Mouse (Mus musculus) erythroblast, embryonic 14.5 days (primary cell): ENCODE measurements around the gene B9d1. TPM values are rescaled to one million over a fixed set of nuclear protein-coding genes. Genes with fewer than 3 reads are reported as not detected.

Experiments
- H3K27me3 ChIP-seq: 2 replicates; pipeline ENCODE4 v1.6.1; 2012; ENCODE audit warnings: inconsistent platforms; ENCODE audit not compliant: control insufficient read depth
- H3K36me3 ChIP-seq: 2 replicates; pipeline ENCODE4 v1.6.1; 2012; ENCODE audit warnings: mild to moderate bottlenecking, inconsistent platforms; ENCODE audit not compliant: control insufficient read depth
- H3K4me1 ChIP-seq: 2 replicates; pipeline ENCODE4 v1.6.1; 2012; ENCODE audit warnings: inconsistent platforms; ENCODE audit not compliant: control insufficient read depth
- H3K4me3 ChIP-seq: replicated peaks from 2 replicates; pipeline ENCODE3; 2012; ENCODE audit warnings: moderate library complexity, mild to moderate bottlenecking, inconsistent platforms
- H3K9me3 ChIP-seq: 2 replicates; pipeline ENCODE4 v1.6.1; 2012; ENCODE audit warnings: low read length, inconsistent platforms, mixed read lengths; ENCODE audit not compliant: control insufficient read depth
- GATA1 ChIP-seq: IDR thresholded peaks from 2 replicates; pipeline ENCODE4 v1.6.1; 2012; ENCODE audit warnings: low read length, inconsistent platforms, mixed read lengths
- TAL1 ChIP-seq: IDR thresholded peaks from 3 replicates; pipeline ENCODE4 v1.6.1; 2012; ENCODE audit warnings: low read length, inconsistent platforms, mixed read lengths
- polyA plus RNA-seq: library from polyadenylated mRNA; stranded (reverse); fragments of >175 nt; gene quantifications from 2 replicates; pipeline ENCODE4 v1.2.3, GENCODE M21; 2012

B9d1 gene
- polyA plus RNA-seq, 1 experiment: 0.48 TPM

GRCm38 (mm10) chr11:61532820-61533219 lies 27.9 kb downstream of the B9d1 start:
- no peaks in the 10 kb centered on the region for H3K27me3 ChIP-seq
- no peaks in the 10 kb centered on the region for H3K9me3 ChIP-seq

GRCm38 (mm10) chr11:61533571-61533970 lies 28.6 kb downstream of the B9d1 start:
- Histone ChIP-seq H3K36me3 (no peaks in the 10 kb centered on the region; the same call in 1 of the 2 replicates), H3K9me3 (no peaks in the 10 kb centered on the region), H3K4me1 (no peaks in the 10 kb centered on the region), H3K27me3 (no peaks in the 10 kb centered on the region), H3K4me3 (no peak overlapping the region)
- TF ChIP-seq GATA1 (no peak), TAL1 (no peak)

More at GRCm38 (mm10) chr11:61532820-61533219, 27.9 kb downstream of the B9d1 start:
- Histone ChIP-seq H3K4me1 (no peaks in the 10 kb centered on the region), H3K4me3 (no peak overlapping the region), H3K36me3 (no peaks in the 10 kb centered on the region; the same call in 1 of the 2 replicates)
- TF ChIP-seq TAL1: no peak
- TF ChIP-seq GATA1: no peak

- TF ChIP-seq GATA1 (no peak), TAL1 (no peak)
- Histone ChIP-seq H3K4me3 (no peak overlapping the region), H3K36me3 (no peaks in the 10 kb centered on the region), H3K4me1 (no peaks in the 10 kb centered on the region), H3K27me3 (no peaks in the 10 kb centered on the region), H3K9me3 (no peaks in the 10 kb centered on the region)
Measured at GRCm38 (mm10) chr11:61535530-61535929, 30.6 kb downstream of the B9d1 start.

GRCm38 (mm10) chr11:61536952-61537351 lies 32.0 kb downstream of the B9d1 start:
- Histone ChIP-seq H3K4me3 (no peak overlapping the region), H3K4me1 (no peaks in the 10 kb centered on the region), H3K9me3 (no peaks in the 10 kb centered on the region), H3K27me3 (no peaks in the 10 kb centered on the region), H3K36me3 (no peaks in the 10 kb centered on the region)
- TF ChIP-seq TAL1: no peak
- no peak for TF ChIP-seq GATA1

GRCm38 (mm10) chr11:61537362-61537761 lies 32.4 kb downstream of the B9d1 start:
- Histone ChIP-seq H3K9me3 (no peaks in the 10 kb centered on the region), H3K4me3 (no peak overlapping the region), H3K27me3 (no peaks in the 10 kb centered on the region), H3K4me1 (no peaks in the 10 kb centered on the region), H3K36me3 (no peaks in the 10 kb centered on the region)
- TF ChIP-seq TAL1 (no peak), GATA1 (no peak)

GRCm38 (mm10) chr11:61540642-61541041 lies 35.7 kb downstream of the B9d1 start:
- peaks cover 2% of the 10 kb centered on the region; the same call in 1 of the 2 replicates for H3K36me3 ChIP-seq
- H3K27me3 ChIP-seq: no peaks in the 10 kb centered on the region
- no peaks in the 10 kb centered on the region for H3K9me3 ChIP-seq
- no peak overlapping the region for H3K4me3 ChIP-seq
- TF ChIP-seq TAL1 (no peak), GATA1 (no peak)
- no peaks in the 10 kb centered on the region for H3K4me1 ChIP-seq

- Histone ChIP-seq H3K36me3 (peaks cover 2% of the 10 kb centered on the region; the same call in 1 of the 2 replicates), H3K9me3 (no peaks in the 10 kb centered on the region), H3K4me1 (no peaks in the 10 kb centered on the region), H3K27me3 (no peaks in the 10 kb centered on the region), H3K4me3 (no peak overlapping the region)
- no peak for TF ChIP-seq TAL1
- no peak for TF ChIP-seq GATA1
Measured at GRCm38 (mm10) chr11:61541106-61541505, 36.2 kb downstream of the B9d1 start.

- H3K9me3 ChIP-seq: no peaks in the 10 kb centered on the region
- peaks cover 2% of the 10 kb centered on the region; the same call in 1 of the 2 replicates for H3K36me3 ChIP-seq
- no peaks in the 10 kb centered on the region for H3K4me1 ChIP-seq
- H3K4me3 ChIP-seq: no peak overlapping the region
- H3K27me3 ChIP-seq: no peaks in the 10 kb centered on the region
- TF ChIP-seq GATA1 (no peak), TAL1 (no peak)
Measured at GRCm38 (mm10) chr11:61545586-61545985, 40.6 kb downstream of the B9d1 start.

- Histone ChIP-seq H3K4me1 (no peaks in the 10 kb centered on the region), H3K4me3 (no peak overlapping the region), H3K27me3 (no peaks in the 10 kb centered on the region), H3K9me3 (no peaks in the 10 kb centered on the region), H3K36me3 (peaks cover 2% of the 10 kb centered on the region; the same call in 1 of the 2 replicates)
- TF ChIP-seq TAL1 (no peak), GATA1 (no peak)
Measured at GRCm38 (mm10) chr11:61546452-61546851, 41.5 kb downstream of the B9d1 start.

GRCm38 (mm10) chr11:61547710-61548109 lies 42.8 kb downstream of the B9d1 start:
- no peak for TF ChIP-seq TAL1
- TF ChIP-seq GATA1: no peak
- H3K27me3 ChIP-seq: no peaks in the 10 kb centered on the region
- no peaks in the 10 kb centered on the region for H3K9me3 ChIP-seq
- peaks cover 2% of the 10 kb centered on the region; the same call in 1 of the 2 replicates for H3K36me3 ChIP-seq
- no peaks in the 10 kb centered on the region for H3K4me1 ChIP-seq
- no peak overlapping the region for H3K4me3 ChIP-seq
